Comparison of ENCODE assay signal across 9 mouse cellular contexts in genomic region chr3:92902992-92903391, GRCm38 (mm10). TPM values are rescaled to one million over a fixed set of nuclear protein-coding genes. Genes with fewer than 3 reads are reported as not detected.
DNase-seq lines count a peak whose midpoint lies in the region; ATAC-seq and TF ChIP-seq lines count a peak whose summit lies in the region.
"Had no signal": no experiment of that assay in that cellular context is flagged by ENCODE, and none has a peak within 500 bp of the region (broad histone marks: within the 10 kb centered on the region; RNA-seq: fewer than 3 reads in every experiment).

No protein-coding gene starts in this region.

- H3K4me1 ChIP-seq in ES-E14 (ENCODE audit: control insufficient read depth in 2 of 2, insufficient read depth in 2 of 2, low read length in 2 of 2, poor library complexity in 1 of 2) = no peaks in the 10 kb centered on the region
- H3K4me1 ChIP-seq: liver, embryonic 13.5 days had no signal

- H3K9me3 ChIP-seq in ES-E14 (ENCODE audit: control insufficient read depth, insufficient read depth, low read depth, low read length) = no peaks in the 10 kb centered on the region
- H3K9me3 ChIP-seq: liver, embryonic 13.5 days had no signal

- no peak overlapping the region for H3K9ac ChIP-seq in ES-E14 (ENCODE audit: insufficient read depth, low read depth, low read length, poor library complexity, severe bottlenecking)
- H3K9ac ChIP-seq: liver, embryonic 13.5 days had no signal

- H3K4me3 ChIP-seq in ES-E14 (ENCODE audit: insufficient read depth in 1 of 2, low read depth in 1 of 2, low read length in 2 of 2, poor library complexity in 1 of 2, severe bottlenecking in 1 of 2) = no peak overlapping the region
- H3K4me3 ChIP-seq: erythroblast, embryonic 14.5 days; liver, embryonic 13.5 days had no signal

- no peaks in the 10 kb centered on the region for H3K36me3 ChIP-seq in ES-E14 (ENCODE audit: control insufficient read depth, insufficient read depth, low read length, poor library complexity, severe bottlenecking)
- H3K36me3 ChIP-seq: liver, embryonic 13.5 days had no signal

- H3K27ac ChIP-seq in ES-E14 (ENCODE audit: insufficient read depth, low read depth, low read length, poor library complexity, severe bottlenecking) = no peak overlapping the region
- H3K27ac ChIP-seq: liver, embryonic 13.5 days had no signal

- peak; percentile 70 for ATAC-seq in megakaryocyte progenitor cell, adult 5-6 weeks (replicated peaks; ENCODE audit: poor library complexity)

- peak; percentile 21 for DNase-seq in layer of hippocampus, adult 11-12 months (ENCODE audit: low spot score)
- no peak for DNase-seq in layer of hippocampus, adult 9-11 months
- DNase-seq in ES-E14 (ENCODE audit: low read depth, low spot score) = peak; percentile 48
- DNase-seq in adrenal gland, postnatal 36 days = peak; percentile 41 to 45
- DNase-seq in kidney, postnatal 14 days = peak; percentile 22
- DNase-seq in cerebellum, adult 9-10 months = no peak
- DNase-seq: liver, embryonic 13.5 days had no signal

- in situ Hi-C loops in ES-E14 (cut with MboI; ENCODE audit: low sequenced_read_pairs in 2 of 2, unreplicated experiment in 2 of 2) = loop anchor here in 1 of 2 experiments (25.0 kb wide), 1 partner anchor 134 kb away; no protein-coding TSS in a partner anchor

TF ChIP-seq in ES-E14, 5 proteins besides CTCF, POLR2A, EP300 and RAD21:
- no peak for TF ChIP-seq ZNF384 (IDR thresholded peaks at IDR 0.05; ENCODE audit: low read depth, low read length)
- peak; percentile 26; the same call in 1 of the 2 replicates for TF ChIP-seq ZC3H11A (IDR thresholded peaks at IDR 0.05; ENCODE audit: borderline replicate concordance, low read depth, low read length)
- TF ChIP-seq CHD2 (IDR thresholded peaks at IDR 0.05; ENCODE audit: low read depth, low read length) = no peak
- no peak for TF ChIP-seq HCFC1 (IDR thresholded peaks at IDR 0.05; ENCODE audit: borderline replicate concordance, insufficient read depth, low read length)
TF ChIP-seq in ES-E14: peak in this region for 1.

RNA-seq across cellular contexts. Expression of gene Lce3a, which starts 23.0 kb away (rescaled TPM):
- total RNA-seq in ES-E14 (2012; rRNA removed) = not detected in 2 replicates
- not detected for total RNA-seq in adrenal gland, postnatal 36 days (2021)
- total RNA-seq in megakaryocyte progenitor cell, adult 5-6 weeks (2015) = not detected in 2 replicates
- not detected in 2 replicates for total RNA-seq in megakaryocyte progenitor cell, adult 5-6 weeks (2017)

RNA-seq across cellular contexts. Expression of gene Lce3b, which starts 29.8 kb away (rescaled TPM):
- not detected in 2 replicates for total RNA-seq in ES-E14 (2012; rRNA removed)
- total RNA-seq in adrenal gland, postnatal 36 days (2021) = not detected
- not detected in 2 replicates for total RNA-seq in megakaryocyte progenitor cell, adult 5-6 weeks (2015)
- not detected in 2 replicates for total RNA-seq in megakaryocyte progenitor cell, adult 5-6 weeks (2017)

RNA-seq across cellular contexts. Expression of gene 2310050C09Rik, which starts 33.0 kb away (rescaled TPM):
- not detected in 2 replicates for total RNA-seq in ES-E14 (2012; rRNA removed)
- total RNA-seq in adrenal gland, postnatal 36 days (2021) = not detected
- not detected in 2 replicates for total RNA-seq in megakaryocyte progenitor cell, adult 5-6 weeks (2015)
- not detected in 2 replicates for total RNA-seq in megakaryocyte progenitor cell, adult 5-6 weeks (2017)

RNA-seq across cellular contexts. Expression of gene Lce3c, which starts 41.3 kb away (rescaled TPM):
- total RNA-seq in ES-E14 (2012; rRNA removed) = not detected in 2 replicates
- total RNA-seq in adrenal gland, postnatal 36 days (2021) = not detected
- not detected in 2 replicates for total RNA-seq in megakaryocyte progenitor cell, adult 5-6 weeks (2015)
- not detected in 2 replicates for total RNA-seq in megakaryocyte progenitor cell, adult 5-6 weeks (2017)

RNA-seq across cellular contexts. Expression of gene Lce1l, which starts 51.9 kb away (rescaled TPM):
- not detected in 2 replicates for total RNA-seq in ES-E14 (2012; rRNA removed)
- not detected for total RNA-seq in adrenal gland, postnatal 36 days (2021)
- total RNA-seq in megakaryocyte progenitor cell, adult 5-6 weeks (2015) = not detected in 2 replicates
- not detected in 2 replicates for total RNA-seq in megakaryocyte progenitor cell, adult 5-6 weeks (2017)

Comparison
In these comparisons a context has a peak if more than half of its experiments do, and no peak if none do; other contexts are left out.
1. DNase-seq: peak in layer of hippocampus, adult 11-12 months (single experiment), ES-E14 (single experiment), adrenal gland, postnatal 36 days (2 of 2) and kidney, postnatal 14 days (single experiment); none in layer of hippocampus, adult 9-11 months (single experiment) and cerebellum, adult 9-10 months (single experiment).